Mouse (Mus musculus) kidney, postnatal 0 days (tissue): ENCODE results near the gene Gm10251. TPM values are rescaled to one million over a fixed set of nuclear protein-coding genes. Genes with fewer than 3 reads are reported as not detected.
"Not testable (repeated sequence)": the region's sequence is repeated elsewhere in the genome, so short reads cannot be mapped to it uniquely, and the experiment has no call there.

Experiments
- ATAC-seq: fragments of 200-750 bp; cut with Nextera tagmentation; replicated peaks from 2 replicates; pipeline ENCODE4 v1.8.0; 2017; ENCODE audit warnings: low read depth, moderate number of reproducible peaks, moderate TSS enrichment, moderate library complexity; ENCODE audit not compliant: low FRiP score
- DNase-seq: peaks from one replicate; pipeline ENCODE4 v3.0.0-alpha.2; 2016; ENCODE audit warnings: low spot score
- H3K27ac ChIP-seq: fragments of 300-500 bp; sonication (generic); 2 replicates; pipeline ENCODE4 v1.5.1; 2014; ENCODE audit warnings: mild to moderate bottlenecking
- H3K27me3 ChIP-seq: fragments of 300-500 bp; sonication (generic); 2 replicates; pipeline ENCODE4 v1.6.1; 2014; ENCODE audit warnings: low read length, mixed read lengths; ENCODE audit not compliant: insufficient read depth
- H3K36me3 ChIP-seq: fragments of 300-500 bp; sonication (generic); 2 replicates; pipeline ENCODE4 v1.6.1; 2014; ENCODE audit warnings: low read length, mixed read lengths; ENCODE audit not compliant: insufficient read depth
- H3K4me1 ChIP-seq: fragments of 300-500 bp; sonication (generic); replicated peaks from 2 replicates; pipeline ENCODE4 v1.6.1; 2014; ENCODE audit warnings: antibody characterized with exemption, low read length, mixed read lengths; ENCODE audit not compliant: insufficient read depth
- H3K4me2 ChIP-seq: fragments of 300-500 bp; sonication (generic); 2 replicates; pipeline ENCODE4 v1.6.1; 2014; ENCODE audit warnings: mild to moderate bottlenecking, low read length, moderate library complexity, mixed read lengths
- H3K4me3 ChIP-seq: fragments of 300-500 bp; sonication (generic); replicated peaks from 2 replicates; pipeline ENCODE4 v1.5.1; 2014; ENCODE audit warnings: low read depth, low read length
- H3K9ac ChIP-seq: fragments of 300-500 bp; sonication (generic); 2 replicates; pipeline ENCODE4 v1.6.1; 2014; ENCODE audit warnings: low read depth, low read length
- H3K9me3 ChIP-seq: fragments of 300-500 bp; sonication (generic); replicated peaks from 2 replicates; pipeline ENCODE4 v1.6.1; 2016; ENCODE audit warnings: low read length, inconsistent platforms, mixed read lengths
- CTCF ChIP-seq: IDR thresholded peaks from 2 replicates; pipeline ENCODE4 v1.5.1; 2016; ENCODE audit warnings: antibody characterized with exemption, low read depth, mild to moderate bottlenecking, moderate library complexity
- WGBS: fragments of 180-500 bp; shearing (Covaris S2); extraction: QIAGEN DNeasy Blood & Tissue Kit; methylation state at CpG from one replicate; pipeline ENCODE4 v1.1.7; 2014; 5-methylcytosine and 5-hydroxymethylcytosine counted together
- polyA plus RNA-seq: library from polyadenylated mRNA; unstranded; fragments of >200 nt; fragmentation: Nextera tagmentation; extraction: Ambion mirVana; gene quantifications from 2 replicates; pipeline ENCODE4 v1.2.1, GENCODE M21; 2015

Gm10251 gene
- not detected in 2 replicates for polyA plus RNA-seq

DNA sequence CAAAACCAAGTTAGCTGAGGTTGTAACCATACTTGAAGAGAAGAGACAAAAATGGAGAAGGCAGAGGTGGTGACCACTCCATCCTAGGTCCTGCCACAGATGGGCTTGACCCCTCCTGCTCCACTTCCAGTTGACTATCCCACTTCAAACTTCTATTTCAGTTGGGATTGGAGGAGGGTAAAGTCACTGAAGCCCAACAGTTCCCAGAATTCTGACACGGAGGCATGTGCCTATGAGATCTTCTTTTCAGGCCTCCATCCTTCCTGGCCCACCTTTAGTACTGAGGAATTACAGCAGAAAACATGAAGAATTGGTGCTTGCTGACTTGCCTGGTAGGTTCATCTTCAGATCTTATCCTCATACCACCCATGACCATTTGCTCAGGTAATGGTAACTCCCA lies at the start of gene Gm10251:
Gene Gm10251, minus strand, starts transcription at position 101 of the 400 bp plus-strand sequence.
- H3K9me3 ChIP-seq, H3K27me3 ChIP-seq, H3K4me3 ChIP-seq, H3K36me3 ChIP-seq, H3K4me2 ChIP-seq, DNase-seq, ATAC-seq, H3K9ac ChIP-seq, H3K4me1 ChIP-seq, H3K27ac ChIP-seq: not testable (repeated sequence)
- WGBS: no CpG with 5 or more reads among the region's 1 CpGs

DNA sequence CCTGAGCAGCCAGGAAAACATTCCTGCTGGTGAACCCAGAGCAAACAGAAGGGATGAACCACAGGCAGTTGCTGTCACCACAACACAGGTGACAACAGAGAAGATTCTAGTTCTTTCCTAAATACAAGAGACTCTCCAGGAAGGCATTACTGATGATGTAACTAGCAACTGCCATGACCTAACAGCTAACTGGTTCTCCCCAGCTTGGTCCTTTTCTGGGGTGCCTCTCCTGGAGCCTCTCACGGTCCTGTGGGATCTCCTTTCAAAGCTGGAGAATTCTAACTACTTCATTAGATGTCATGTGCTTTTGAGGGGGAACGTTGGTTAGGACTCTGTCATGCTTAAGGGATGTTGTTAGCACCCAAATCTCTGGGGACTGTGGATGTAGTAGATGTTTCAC lies 36.2 kb upstream of the Gm10251 start, which contains the start of gene Gm8050:
Gene Gm8050, minus strand, starts transcription at position 101 of the 400 bp plus-strand sequence.
- H3K27ac ChIP-seq, H3K9ac ChIP-seq, DNase-seq, ATAC-seq, H3K36me3 ChIP-seq, H3K9me3 ChIP-seq, H3K27me3 ChIP-seq, H3K4me2 ChIP-seq, H3K4me1 ChIP-seq, H3K4me3 ChIP-seq: not testable (repeated sequence)
- no CpG with 5 or more reads among the region's 2 CpGs for WGBS

DNA sequence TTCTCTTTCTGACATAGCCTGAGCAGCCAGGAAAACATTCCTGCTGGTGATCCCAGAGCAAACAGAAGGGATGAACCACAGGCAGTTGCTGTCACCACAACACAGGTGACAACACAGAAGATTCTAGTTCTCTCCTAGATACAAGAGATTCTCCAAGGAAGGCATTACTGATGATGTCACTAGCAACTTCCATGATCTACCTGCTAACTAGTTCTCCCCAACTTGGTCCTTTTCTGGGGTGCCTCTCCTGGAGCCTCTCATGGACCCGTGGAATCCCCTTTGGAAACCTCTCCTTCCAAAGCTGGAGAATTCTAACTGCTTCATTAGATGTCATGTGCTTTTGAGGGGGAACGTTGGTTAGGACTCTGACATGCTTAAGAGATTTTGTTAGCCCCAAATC lies 61.7 kb downstream of the Gm10251 start, which contains the start of gene Gm3460:
Gene Gm3460, minus strand, starts transcription at position 101 of the 400 bp plus-strand sequence.
- H3K27me3 ChIP-seq, ATAC-seq, H3K36me3 ChIP-seq, DNase-seq, H3K4me2 ChIP-seq, H3K27ac ChIP-seq, H3K4me1 ChIP-seq, H3K4me3 ChIP-seq, H3K9ac ChIP-seq, H3K9me3 ChIP-seq: not testable (repeated sequence)
- 75% methylated on average over 1 of the region's 2 CpGs for WGBS

DNA sequence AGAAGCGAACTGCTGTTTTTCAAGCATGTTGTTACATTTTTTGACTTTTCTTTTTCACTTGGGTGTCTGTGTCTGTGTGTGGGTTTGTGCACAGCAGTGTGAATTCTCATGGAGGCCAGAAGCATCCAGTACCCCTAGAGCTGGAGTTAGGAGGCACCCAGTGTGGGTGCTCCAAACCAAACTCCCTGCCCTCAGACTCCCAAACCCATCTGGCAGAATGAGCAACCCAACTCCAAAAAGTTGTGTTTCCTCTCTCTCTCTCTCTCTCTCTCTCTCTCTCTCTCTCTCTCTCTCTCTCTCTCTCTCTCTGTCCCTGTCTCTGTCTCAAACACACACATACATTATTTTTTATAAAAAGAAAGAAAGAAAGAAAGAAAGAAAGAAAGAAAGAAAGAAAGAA lies 77.5 kb downstream of the Gm10251 start:
- H3K27ac ChIP-seq, H3K4me1 ChIP-seq, ATAC-seq, H3K36me3 ChIP-seq, H3K4me3 ChIP-seq, H3K9ac ChIP-seq, H3K27me3 ChIP-seq, DNase-seq, H3K9me3 ChIP-seq, H3K4me2 ChIP-seq: not testable (repeated sequence)
- no CpG with 5 or more reads among the region's 1 CpGs for WGBS

DNA sequence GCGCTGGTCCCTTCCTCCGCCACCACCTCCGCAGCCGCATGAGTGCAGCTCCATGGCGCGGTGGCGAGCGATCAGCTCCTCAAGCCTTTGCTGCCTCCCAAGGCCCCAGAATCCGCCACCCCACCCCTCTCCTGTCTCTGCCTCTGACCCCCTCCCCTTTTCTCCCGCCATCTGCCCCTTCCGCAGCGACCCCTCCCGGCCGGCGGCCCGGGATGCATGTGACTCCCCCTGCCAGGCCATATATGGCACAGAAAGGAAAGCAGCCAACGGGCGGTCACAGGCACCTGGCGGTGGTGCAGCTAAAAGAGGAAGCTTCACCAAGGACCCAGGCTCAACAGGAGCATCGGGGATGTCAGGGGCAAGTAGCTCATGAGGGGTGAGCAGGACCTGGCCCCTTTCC lies 79.0 kb downstream of the Gm10251 start:
- H3K9ac ChIP-seq, H3K27me3 ChIP-seq, H3K27ac ChIP-seq, H3K4me1 ChIP-seq, ATAC-seq, H3K36me3 ChIP-seq, H3K9me3 ChIP-seq: not testable (repeated sequence)
- 1% methylated on average over 16 of the region's 20 CpGs for WGBS
- DNase-seq: peak; percentile 24
- Histone ChIP-seq H3K4me2 (peak overlapping the region; percentile 48), H3K4me3 (peak overlapping the region; percentile 22; the same call in 1 of the 2 replicates)
- TF ChIP-seq CTCF: peak; percentile 52

DNA sequence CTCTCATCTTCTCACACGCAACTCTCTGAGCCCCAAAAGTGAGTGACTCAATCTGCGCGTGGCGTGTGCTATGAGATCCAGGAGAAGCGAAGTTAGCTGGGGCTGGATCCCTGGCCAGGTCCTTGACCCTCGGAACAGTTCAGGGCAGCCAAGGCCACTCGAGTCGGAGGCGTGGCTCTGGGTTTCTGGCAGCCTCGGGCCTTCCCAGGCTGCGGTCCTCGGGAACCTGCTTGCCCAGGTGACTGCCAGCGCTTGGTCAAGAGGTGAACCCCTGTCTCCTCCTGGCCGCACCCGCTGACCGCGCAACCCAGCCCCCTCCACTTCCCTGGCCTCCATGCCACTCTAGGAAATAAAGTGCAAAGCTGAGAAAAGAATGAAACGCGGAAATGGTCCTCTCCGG lies 79.4 kb downstream of the Gm10251 start:
- not testable (repeated sequence) for ATAC-seq, H3K27me3 ChIP-seq, H3K36me3 ChIP-seq, H3K27ac ChIP-seq, H3K4me1 ChIP-seq, H3K9me3 ChIP-seq, H3K9ac ChIP-seq
- DNase-seq: peak; percentile 0
- peak overlapping the region; percentile 48 for H3K4me2 ChIP-seq
- WGBS: 5% methylated on average over 17 of the region's 20 CpGs
- H3K4me3 ChIP-seq: 0 out of 2 replicates have a peak overlapping the region, but pooled peaks have one; percentile 22

DNA sequence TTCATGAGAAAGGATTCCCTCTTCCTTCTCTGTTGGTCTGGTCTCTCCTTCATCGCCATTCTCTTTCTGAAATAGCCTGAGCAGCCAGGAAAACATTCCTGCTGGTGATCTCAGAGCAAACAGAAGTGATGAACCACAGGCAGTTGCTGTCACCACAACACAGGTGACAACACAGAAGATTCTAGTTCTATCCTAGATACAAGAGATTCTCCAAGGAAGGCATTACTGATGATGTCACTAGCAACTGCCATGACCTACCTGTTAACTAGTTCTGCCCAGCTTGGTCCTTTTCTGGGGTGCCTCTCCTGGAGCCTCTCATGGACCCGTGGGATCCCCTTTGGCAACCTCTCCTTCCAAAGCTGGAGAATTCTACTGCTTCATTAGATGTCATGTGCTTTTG lies 93.5 kb downstream of the Gm10251 start, which contains the start of gene Gm3629:
Gene Gm3629, minus strand, starts transcription at position 101 of the 400 bp plus-strand sequence.
- H3K36me3 ChIP-seq, H3K4me1 ChIP-seq, H3K4me3 ChIP-seq, H3K4me2 ChIP-seq, DNase-seq, H3K27me3 ChIP-seq, ATAC-seq, H3K9ac ChIP-seq, H3K9me3 ChIP-seq, H3K27ac ChIP-seq: not testable (repeated sequence)
- WGBS: 47% methylated on average over 1 of the region's 2 CpGs

Other genes with a start within 250 kb of the Gm10251 start
- gene Gm3594, start 239.6 kb downstream of the Gm10251 start, polyA plus RNA-seq: not detected in 2 replicates
- gene Gm8356, start 146.9 kb downstream of the Gm10251 start, polyA plus RNA-seq: not detected in 2 replicates
- gene Gm3629, start 93.6 kb downstream of the Gm10251 start, polyA plus RNA-seq: 0.11 TPM in 1 of 2 replicates, not detected in the other
- gene Gm3460, start 61.8 kb downstream of the Gm10251 start, polyA plus RNA-seq: not detected in 2 replicates
- not detected in 2 replicates for gene Gm8050, start 36.1 kb upstream of the Gm10251 start, polyA plus RNA-seq
- 1.9 and 2.6 TPM in 2 replicates for gene Gm3636, start 58.2 kb upstream of the Gm10251 start, polyA plus RNA-seq
- not detected in 2 replicates for gene Gm8362, start 90.2 kb upstream of the Gm10251 start, polyA plus RNA-seq
- gene Gm3642, start 156.1 kb upstream of the Gm10251 start, polyA plus RNA-seq: not detected in 2 replicates
- gene Gm3667, start 205.8 kb upstream of the Gm10251 start, polyA plus RNA-seq: 0.08 and 0.51 TPM in 2 replicates